Mouse (Mus musculus): ENCODE results near the gene Hoxd1. TPM values are rescaled to one million over a fixed set of nuclear protein-coding genes. Genes with fewer than 3 reads are reported as not detected.
A peak's percentile ranks its signal among the peaks of the same experiment; 100 is the strongest.

Hoxd1 gene
- total RNA-seq, 2 experiments from 2014 or later: not detected

- intact Hi-C loops (cut with DNase I; ENCODE audit: low total_unique reads): no loop called here
- DNase-seq: no peak
These were observed 16.4 kb upstream of the Hoxd1 start for GRCm38 (mm10) chr2:74746298-74746921.

DNA sequence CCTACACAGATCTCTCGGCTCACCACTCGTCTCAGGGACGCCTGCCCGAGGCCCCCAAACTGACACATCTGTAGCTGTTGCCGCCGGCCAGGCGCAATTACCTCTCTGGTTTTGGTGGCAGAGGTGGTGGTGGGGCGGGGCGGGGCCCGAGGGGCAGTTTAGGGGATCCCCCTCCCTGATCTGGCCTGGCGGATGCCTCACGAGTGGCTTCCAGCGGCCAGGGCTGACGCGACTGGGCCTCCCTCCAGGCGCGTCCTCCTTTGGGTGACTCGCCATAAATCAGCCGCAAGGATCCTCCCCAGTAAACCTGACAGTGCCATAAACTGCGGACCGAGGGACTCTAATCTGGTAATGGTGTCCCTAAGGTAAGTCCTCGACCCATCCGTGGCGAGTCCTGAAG is 15.8 kb upstream of the Hoxd1 start:
- no peak for DNase-seq
- intact Hi-C loops (cut with DNase I; ENCODE audit: low total_unique reads): no loop called here

- intact Hi-C loops (cut with DNase I; ENCODE audit: low total_unique reads): no loop called here
These were observed 15.1 kb upstream of the Hoxd1 start for GRCm38 (mm10) chr2:74747661-74748141.

DNA sequence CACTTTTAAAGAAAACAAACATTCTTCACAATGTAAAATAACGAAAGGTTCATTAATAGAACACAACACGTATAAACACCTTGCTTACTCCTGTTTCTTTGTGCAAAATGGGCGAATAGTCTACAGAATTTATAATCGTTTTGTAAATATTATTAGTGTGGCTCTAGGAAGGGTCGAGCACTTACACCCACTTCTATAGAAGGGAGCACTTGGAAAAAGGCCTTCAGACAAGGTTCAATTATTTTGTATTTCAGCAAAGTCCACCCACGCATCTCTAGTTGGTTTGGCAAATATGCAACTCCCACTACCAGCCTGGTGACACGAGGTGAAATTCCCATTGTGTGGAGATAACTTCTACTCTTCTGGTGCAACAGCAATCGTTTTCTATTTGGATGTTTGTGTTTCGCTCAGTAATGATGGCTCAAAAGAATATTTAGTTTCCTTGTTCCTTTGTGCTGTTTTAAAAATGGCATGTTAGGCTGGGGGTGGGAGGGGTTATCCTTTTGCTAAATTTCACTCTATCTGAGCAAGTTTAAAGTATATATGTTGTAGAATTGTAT is 14.3 kb upstream of the Hoxd1 start:
- intact Hi-C loops (cut with DNase I; ENCODE audit: low total_unique reads): no loop called here
- DNase-seq: no peak

More at GRCm38 (mm10) chr2:74747661-74748141, 15.1 kb upstream of the Hoxd1 start:
- DNase-seq: no peak

DNA sequence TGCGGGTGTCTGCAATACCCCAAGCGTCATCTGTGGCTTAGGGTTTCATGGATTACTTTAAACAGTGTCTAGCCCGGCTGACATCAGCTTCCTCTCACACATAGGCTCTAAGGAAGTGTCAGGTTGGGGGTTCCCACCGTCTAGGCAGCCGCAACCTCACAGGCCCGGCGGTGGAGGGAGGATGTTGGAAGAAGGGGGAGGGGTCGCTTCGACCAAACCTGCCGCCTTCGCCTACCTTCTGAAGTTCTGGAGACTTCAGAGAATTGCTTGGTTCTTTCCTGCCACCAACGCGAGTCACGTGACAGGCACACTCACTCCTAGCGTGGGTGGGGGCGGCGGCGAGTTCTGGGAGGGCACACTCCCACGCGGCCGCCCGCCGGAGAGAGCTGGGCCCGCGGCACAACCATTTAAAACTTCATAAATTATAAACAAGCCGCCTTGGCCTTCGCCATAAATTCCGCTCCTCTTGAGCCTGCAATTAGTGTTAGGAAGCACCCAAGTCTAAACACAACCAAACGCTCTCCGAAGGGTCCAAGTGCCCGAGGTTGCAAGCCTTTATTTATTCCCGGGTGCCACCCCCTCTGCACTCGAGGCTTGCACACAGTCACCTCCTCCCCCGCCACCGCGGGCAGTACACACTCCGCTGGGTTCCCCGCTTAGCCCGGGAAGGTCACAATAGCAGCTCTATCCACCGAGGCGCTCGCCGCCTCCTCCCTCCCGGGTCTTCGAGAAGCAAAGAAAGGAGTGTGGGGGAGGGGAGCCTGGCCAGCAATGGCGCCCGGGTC is 13.3 kb upstream of the Hoxd1 start:
- intact Hi-C loops (cut with DNase I; ENCODE audit: low total_unique reads): no loop called here
- DNase-seq: no peak

GRCm38 (mm10) chr2:74750731-74751250 is 12.0 kb upstream of the Hoxd1 start:
- intact Hi-C loops (cut with DNase I; ENCODE audit: low total_unique reads): no loop called here
- DNase-seq: no peak

DNA sequence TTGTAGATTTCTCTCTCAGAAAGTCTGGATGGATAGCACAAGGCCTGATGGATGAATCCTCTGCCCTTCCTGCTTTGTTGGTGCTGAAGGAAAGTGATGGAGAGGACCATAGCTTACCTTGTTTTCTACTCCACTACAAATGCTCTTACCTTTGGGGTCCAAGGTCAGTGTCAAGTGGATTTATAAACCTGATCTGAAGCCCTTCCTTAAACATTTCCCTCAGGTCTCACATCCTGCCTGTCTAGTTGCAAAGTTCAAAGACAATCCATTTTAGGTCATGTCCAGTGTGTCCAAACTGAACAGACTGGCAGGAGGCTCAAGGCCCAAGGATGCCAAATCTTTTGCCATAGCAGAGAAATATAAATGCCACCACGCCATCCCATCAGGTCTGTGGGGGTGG is 10.9 kb upstream of the Hoxd1 start:
- intact Hi-C loops (cut with DNase I; ENCODE audit: low total_unique reads): no loop called here

GRCm38 (mm10) chr2:74752431-74753174 is 10.2 kb upstream of the Hoxd1 start:
- intact Hi-C loops (cut with DNase I; ENCODE audit: low total_unique reads): no loop called here

More for the DNA sequence above, 10.9 kb upstream of the Hoxd1 start:
- no peak for DNase-seq

DNA sequence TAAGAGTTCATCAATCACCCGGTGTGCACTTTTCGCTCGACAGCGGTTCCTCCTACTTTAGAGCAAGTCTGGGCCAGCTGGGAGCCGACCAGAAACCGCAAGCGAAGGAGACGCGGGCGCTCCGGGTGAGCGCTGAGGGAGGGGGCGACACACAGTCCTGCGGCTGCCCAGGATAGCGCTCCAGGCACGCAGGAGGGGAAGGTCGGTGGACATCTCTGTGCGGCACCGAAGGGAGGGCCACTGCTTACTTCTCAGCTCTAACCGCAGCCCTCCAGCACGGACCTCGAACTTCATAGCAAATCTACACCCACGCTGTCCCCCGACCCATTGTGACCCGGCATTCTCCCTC is 9.6 kb upstream of the Hoxd1 start:
- intact Hi-C loops (cut with DNase I; ENCODE audit: low total_unique reads): no loop called here
- no peak for DNase-seq

More at GRCm38 (mm10) chr2:74752431-74753174, 10.2 kb upstream of the Hoxd1 start:
- no peak for DNase-seq

GRCm38 (mm10) chr2:74753711-74754110 is 9.1 kb upstream of the Hoxd1 start:
- no peak for DNase-seq

GRCm38 (mm10) chr2:74760146-74760545 is 2.6 kb upstream of the Hoxd1 start:
- DNase-seq: no peak
- intact Hi-C loops (cut with DNase I; ENCODE audit: low total_unique reads): no loop called here

More at GRCm38 (mm10) chr2:74753711-74754110, 9.1 kb upstream of the Hoxd1 start:
- intact Hi-C loops (cut with DNase I; ENCODE audit: low total_unique reads): no loop called here

- no peak for DNase-seq
- intact Hi-C loops (cut with DNase I; ENCODE audit: low total_unique reads): no loop called here
These were observed 839 bp upstream of the Hoxd1 start for GRCm38 (mm10) chr2:74761941-74762340.

GRCm38 (mm10) chr2:74763245-74763735 is 510 bp downstream of the Hoxd1 start:
- intact Hi-C loops (cut with DNase I; ENCODE audit: low total_unique reads): no loop called here

GRCm38 (mm10) chr2:74763976-74764375 is 1.2 kb downstream of the Hoxd1 start:
- DNase-seq: no peak
- intact Hi-C loops (cut with DNase I; ENCODE audit: low total_unique reads): no loop called here

More at GRCm38 (mm10) chr2:74763245-74763735, 510 bp downstream of the Hoxd1 start:
- no peak for DNase-seq

DNA sequence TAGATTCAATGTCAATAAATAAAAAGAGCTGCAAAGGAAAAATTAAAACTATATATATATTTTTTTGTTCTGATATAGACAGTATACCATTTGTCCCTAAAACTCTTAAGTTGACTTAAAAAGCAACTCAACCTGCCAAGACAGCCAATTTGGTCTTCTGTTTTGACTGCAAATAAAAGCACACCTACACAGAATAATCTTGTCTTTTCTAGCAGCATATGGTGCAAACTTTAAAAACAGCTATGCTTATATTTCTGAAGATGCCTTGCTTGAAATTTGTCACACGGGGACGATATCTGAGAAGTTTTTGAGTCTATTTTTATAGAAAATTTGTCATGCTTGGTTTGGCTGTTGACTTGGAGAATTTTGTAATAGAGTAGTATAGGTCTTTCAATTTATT is 11.6 kb downstream of the Hoxd1 start:
- intact Hi-C loops (cut with DNase I; ENCODE audit: low total_unique reads): no loop called here
- no peak for DNase-seq

DNA sequence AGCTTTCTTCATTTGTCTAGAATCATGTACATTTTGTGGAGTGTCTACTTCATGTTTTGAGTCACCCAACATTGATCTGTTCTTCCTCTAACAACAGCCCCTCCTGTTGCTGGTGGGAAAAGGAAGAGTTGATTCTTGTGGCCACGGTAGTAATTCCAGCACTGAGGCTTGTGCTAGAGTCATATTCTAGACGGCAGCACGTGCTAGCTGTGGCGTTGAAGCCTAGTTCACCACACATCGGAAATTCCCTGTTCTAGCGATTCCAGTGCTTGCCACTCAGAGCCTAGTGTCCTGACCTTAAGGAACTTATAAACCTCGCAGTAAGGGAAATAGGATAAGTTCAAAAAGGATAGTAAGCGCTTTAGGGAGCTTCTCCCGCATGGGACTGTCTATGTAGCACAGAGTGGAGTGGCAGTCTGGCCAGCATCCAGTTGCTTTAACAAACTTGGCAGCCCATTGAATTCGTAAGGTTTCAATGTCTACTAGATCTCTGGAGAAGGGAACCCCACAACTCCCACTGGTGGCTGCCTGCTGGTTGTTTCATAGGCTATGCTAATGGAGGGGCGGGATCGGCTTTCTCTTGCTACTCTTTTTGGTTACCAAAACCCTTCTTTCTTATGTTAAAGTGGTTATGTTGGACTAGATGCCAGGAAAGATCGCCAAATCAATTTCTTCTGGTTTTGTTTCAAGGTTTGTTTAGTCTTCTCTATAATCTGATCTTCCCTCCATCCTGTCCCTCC is 14.9 kb downstream of the Hoxd1 start:
- no peak for DNase-seq
- intact Hi-C loops (cut with DNase I; ENCODE audit: low total_unique reads): no loop called here

DNA sequence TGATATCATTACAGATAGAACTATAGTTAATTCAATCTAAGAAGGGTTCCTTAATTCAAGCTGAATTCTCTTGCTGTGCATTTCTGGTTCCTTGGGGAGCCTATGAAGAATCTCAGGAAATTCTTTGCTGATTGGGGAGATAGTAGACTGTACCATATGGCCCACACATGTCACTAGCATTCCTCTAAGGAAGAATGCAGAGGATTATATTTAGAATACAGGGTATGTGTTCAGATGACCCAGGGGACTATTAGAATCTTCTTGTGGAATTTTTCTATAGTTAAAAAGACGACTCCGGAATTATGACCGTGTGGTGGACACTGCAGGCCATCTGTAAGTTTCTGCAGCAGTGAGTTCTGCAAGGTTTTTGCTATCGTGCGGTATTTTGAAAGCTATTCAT is 18.6 kb downstream of the Hoxd1 start:
- intact Hi-C loops (cut with DNase I; ENCODE audit: low total_unique reads): no loop called here
- no peak for DNase-seq

- intact Hi-C loops (cut with DNase I; ENCODE audit: low total_unique reads): no loop called here
- peak; percentile 10 for DNase-seq
These were observed 32.8 kb downstream of the Hoxd1 start for GRCm38 (mm10) chr2:74795531-74795930.

- intact Hi-C loops (cut with DNase I; ENCODE audit: low total_unique reads): no loop called here
- DNase-seq: no peak
These were observed 45.7 kb downstream of the Hoxd1 start for GRCm38 (mm10) chr2:74808431-74808830.
